8 mouse cellular contexts compared by ENCODE assay signal in the genomic region with DNA sequence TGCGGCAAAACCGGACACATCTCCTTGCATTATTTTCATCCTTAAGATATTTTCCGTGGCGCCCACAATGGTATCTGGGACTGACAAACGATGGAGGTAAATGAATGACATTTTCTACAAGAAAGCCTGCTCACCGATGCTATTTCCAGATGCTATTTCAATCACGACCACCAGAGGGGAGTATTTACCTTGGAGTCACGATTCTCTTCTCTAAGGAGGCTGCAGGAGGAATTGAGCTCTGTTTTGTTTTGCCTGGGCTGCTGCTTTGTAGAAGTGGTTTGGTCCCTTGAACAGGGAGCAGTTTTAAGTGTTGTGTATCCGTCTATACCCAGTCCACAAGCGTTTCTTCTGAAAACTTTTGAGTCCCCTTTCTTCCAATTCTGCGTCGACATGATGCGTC.
DNase-seq lines count a peak whose midpoint lies in the region; ATAC-seq and TF ChIP-seq lines count a peak whose summit lies in the region.

No protein-coding gene starts in this region.

- no peaks in the 10 kb centered on the region for H3K9me3 ChIP-seq in heart, embryonic 11.5 days (replicated peaks; ENCODE audit: control insufficient read depth, low read length)
- no peaks in the 10 kb centered on the region for H3K9me3 ChIP-seq in forebrain, embryonic 10.5 days
- no peaks in the 10 kb centered on the region for H3K9me3 ChIP-seq in hindbrain, postnatal 0 days (ENCODE audit: low read length)
- no peaks in the 10 kb centered on the region for H3K9me3 ChIP-seq in midbrain, embryonic 12.5 days

- no peaks in the 10 kb centered on the region for H3K27me3 ChIP-seq in heart, embryonic 11.5 days (ENCODE audit: control insufficient read depth, insufficient read depth, low read length)
- H3K27me3 ChIP-seq in forebrain, embryonic 10.5 days (ENCODE audit: poor library complexity, severe bottlenecking), result peaks cover 7% of the 10 kb centered on the region; the same call in 1 of the 2 replicates
- H3K27me3 ChIP-seq in hindbrain, postnatal 0 days (ENCODE audit: insufficient read depth, low read length), result no peaks in the 10 kb centered on the region
- no peaks in the 10 kb centered on the region; the same call in 1 of the 2 replicates for H3K27me3 ChIP-seq in midbrain, embryonic 12.5 days
- no peaks in the 10 kb centered on the region for H3K27me3 ChIP-seq in splenic B cell, adult 2 months (ENCODE audit: control insufficient read depth, insufficient read depth, low read length, poor library complexity, severe bottlenecking)

- H3K9ac ChIP-seq in heart, embryonic 11.5 days (ENCODE audit: low read depth, low read length), result no peak overlapping the region
- no peak overlapping the region for H3K9ac ChIP-seq in hindbrain, postnatal 0 days (replicated peaks; ENCODE audit: low read length)
- no peak overlapping the region for H3K9ac ChIP-seq in midbrain, embryonic 12.5 days (replicated peaks)

- H3K36me3 ChIP-seq in heart, embryonic 11.5 days (ENCODE audit: control insufficient read depth, insufficient read depth, low read length), result no peaks in the 10 kb centered on the region
- H3K36me3 ChIP-seq in forebrain, embryonic 10.5 days (replicated peaks), result no peaks in the 10 kb centered on the region
- no peaks in the 10 kb centered on the region for H3K36me3 ChIP-seq in hindbrain, postnatal 0 days (ENCODE audit: insufficient read depth, low read length)
- H3K36me3 ChIP-seq in midbrain, embryonic 12.5 days, result no peaks in the 10 kb centered on the region
- no peaks in the 10 kb centered on the region for H3K36me3 ChIP-seq in splenic B cell, adult 2 months (ENCODE audit: control insufficient read depth, insufficient read depth, low read length, poor library complexity, severe bottlenecking)

- TF ChIP-seq CTCF in hindbrain, postnatal 0 days (IDR thresholded peaks at IDR 0.05; ENCODE audit: low read depth), result peak; percentile 90
- TF ChIP-seq CTCF in left cerebral cortex, adult 2 months (IDR thresholded peaks at IDR 0.05), result peak; percentile 81

- no peak overlapping the region for H3K4me3 ChIP-seq in heart, embryonic 11.5 days (ENCODE audit: low read depth, low read length)
- no peak overlapping the region for H3K4me3 ChIP-seq in forebrain, embryonic 10.5 days
- no peak overlapping the region for H3K4me3 ChIP-seq in hindbrain, postnatal 0 days (ENCODE audit: low read length)
- no peak overlapping the region for H3K4me3 ChIP-seq in left cerebral cortex, adult 2 months
- H3K4me3 ChIP-seq in midbrain, embryonic 12.5 days, result no peak overlapping the region

- intact Hi-C loops in left cerebral cortex, adult 2 months (cut with DNase I), result loop anchor here (1.0 kb wide), 1 partner anchor 1484 kb away; no protein-coding TSS in a partner anchor

- peak; percentile 63 for DNase-seq in heart, adult 8-10 months (ENCODE audit: low spot score)
- DNase-seq in adrenal gland, postnatal 14 days, result peak; percentile 64
- peak; percentile 46 for DNase-seq in forebrain, embryonic 10.5 days (ENCODE audit: extremely low spot score, low spot score)
- DNase-seq in hindbrain, postnatal 0 days (ENCODE audit: low spot score), result peak; percentile 90
- peak; percentile 29 to 47 for DNase-seq in left cerebral cortex, adult 2 months (ENCODE audit: extremely low spot score in 1 of 2, low spot score in 2 of 2)
- DNase-seq in splenic B cell, adult 2 months (ENCODE audit: low read depth, low spot score), result peak; percentile 69

- H3K27ac ChIP-seq in heart, embryonic 11.5 days (ENCODE audit: low read depth, low read length), result no peak overlapping the region
- no peak overlapping the region for H3K27ac ChIP-seq in forebrain, embryonic 10.5 days
- H3K27ac ChIP-seq in hindbrain, postnatal 0 days, result no peak overlapping the region
- H3K27ac ChIP-seq in left cerebral cortex, adult 2 months, result no peak overlapping the region
- no peak overlapping the region for H3K27ac ChIP-seq in midbrain, embryonic 12.5 days (replicated peaks)

- WGBS in heart, embryonic 11.5 days (ENCODE audit: insufficient replicate concordance), result 27% methylated on average over 13 of the region's 13 CpGs
- WGBS in forebrain, embryonic 10.5 days, result 30% methylated on average over 13 of the region's 13 CpGs
- WGBS in hindbrain, postnatal 0 days, result 28% methylated on average over 13 of the region's 13 CpGs
- WGBS in midbrain, embryonic 12.5 days, result 28% methylated on average over 13 of the region's 13 CpGs

- H3K4me1 ChIP-seq in heart, embryonic 11.5 days (ENCODE audit: control insufficient read depth, insufficient read depth, low read length), result no peaks in the 10 kb centered on the region
- peaks cover 13% of the 10 kb centered on the region; the same call in 1 of the 2 replicates for H3K4me1 ChIP-seq in forebrain, embryonic 10.5 days
- H3K4me1 ChIP-seq in hindbrain, postnatal 0 days (ENCODE audit: insufficient read depth, low read length), result no peaks in the 10 kb centered on the region
- peaks cover 4% of the 10 kb centered on the region; the same call in 1 of the 2 replicates for H3K4me1 ChIP-seq in midbrain, embryonic 12.5 days

- no peak for ATAC-seq in heart, embryonic 11.5 days (replicated peaks; ENCODE audit: insufficient number of reproducible peaks, low FRiP score, low TSS enrichment)
- ATAC-seq in hindbrain, postnatal 0 days, result peak; percentile 77
- peak; percentile 59; the same call in 1 of the 2 replicates for ATAC-seq in midbrain, embryonic 12.5 days (ENCODE audit: low FRiP score, low read depth)

- no peak overlapping the region for H3K4me2 ChIP-seq in heart, embryonic 11.5 days
- no peak overlapping the region for H3K4me2 ChIP-seq in hindbrain, postnatal 0 days (ENCODE audit: low read depth, low read length)
- H3K4me2 ChIP-seq in midbrain, embryonic 12.5 days (replicated peaks), result no peak overlapping the region

Comparison
In these comparisons a context has a peak if more than half of its experiments do, and no peak if none do; other contexts are left out.
1. DNase-seq: peak in every context shown above with its lines; median percentile 90 in hindbrain, postnatal 0 days; 69 in splenic B cell, adult 2 months; 64 in adrenal gland, postnatal 14 days; 63 in heart, adult 8-10 months; 46 in forebrain, embryonic 10.5 days; 38 in left cerebral cortex, adult 2 months.